Mouse (Mus musculus) kidney, postnatal 4 days (tissue): ENCODE measurements around the gene C1ql4.
A peak's percentile ranks its signal among the peaks of the same experiment; 100 is the strongest.

ENCODE experiments used
- DNase-seq, 2 experiments: peaks; one replicate each; pipeline ENCODE4 v3.0.0; 2021; ENCODE audit warnings: mixed read lengths in 2 of 2

C1ql4 gene

GRCm38 (mm10) chr15:99087253-99088075, at the start of gene C1ql4:
C1ql4 (minus strand) TSS chr15:99087817.
- DNase-seq, result peak; percentile 68 to 74

- DNase-seq, result peak; percentile 16 to 29
Measured at GRCm38 (mm10) chr15:99129956-99130910, 42.6 kb upstream of the C1ql4 start.

DNA sequence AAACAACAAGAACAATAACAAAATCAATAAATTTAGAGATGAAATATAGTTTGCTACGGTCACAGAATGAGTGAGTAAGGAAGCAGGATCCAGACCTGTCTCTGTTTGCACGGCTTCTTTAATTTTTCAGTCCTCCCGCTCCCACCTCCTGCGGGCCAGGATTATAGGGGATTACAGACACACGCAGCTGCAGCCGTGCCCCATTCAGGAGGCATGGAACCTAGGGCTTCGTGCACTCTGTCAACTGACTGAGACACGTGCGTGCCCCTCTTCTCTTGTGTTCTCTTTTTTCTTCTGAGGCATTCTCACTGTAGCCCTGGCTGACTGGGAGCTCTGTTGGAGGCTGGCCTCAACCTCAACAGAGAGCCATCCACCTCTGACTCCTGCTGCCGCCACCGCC, 41.8 kb upstream of the C1ql4 start:
- DNase-seq, result no peak

DNA sequence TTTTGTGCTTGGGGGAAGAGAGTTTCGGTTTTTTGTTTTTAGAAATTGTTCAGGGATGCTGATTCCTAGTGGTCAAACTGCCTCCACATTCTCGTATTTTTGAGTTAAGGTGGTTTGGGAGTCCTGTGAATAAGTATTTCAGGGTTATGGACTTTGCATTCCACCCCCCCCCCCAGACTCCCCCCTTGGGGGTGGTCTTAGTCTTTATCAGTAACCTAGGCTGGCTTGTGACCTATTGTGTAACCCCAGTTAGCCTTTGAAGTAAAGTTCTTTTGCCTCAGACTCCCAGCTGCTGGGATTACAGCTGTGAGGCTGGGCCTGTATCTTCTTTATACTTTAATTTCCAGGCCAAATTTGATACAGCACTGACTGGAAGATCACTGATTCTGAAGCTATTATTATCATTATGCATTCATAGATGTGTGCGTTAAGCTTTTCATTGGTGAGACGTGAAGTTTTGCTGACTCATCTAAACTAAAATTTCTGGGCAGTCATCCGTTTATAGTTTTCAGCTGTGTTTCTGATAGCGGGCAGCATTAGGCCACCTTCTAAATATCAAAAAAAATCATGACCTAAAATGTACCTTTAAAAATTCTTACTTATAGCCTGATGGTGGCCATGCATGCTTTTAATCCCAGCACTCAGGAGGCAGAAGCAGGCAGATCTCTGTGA, 40.4 kb upstream of the C1ql4 start:
- no peak for DNase-seq

GRCm38 (mm10) chr15:99126816-99127365, 39.3 kb upstream of the C1ql4 start:
- peak in 1 of 2 experiments; percentile 49 for DNase-seq

GRCm38 (mm10) chr15:99126081-99126815, 38.6 kb upstream of the C1ql4 start:
- DNase-seq, result peak; percentile 96 to 97

- DNase-seq, result no peak
Measured at GRCm38 (mm10) chr15:99125711-99126080, 38.1 kb upstream of the C1ql4 start, which contains the start of gene Spats2. Spats2 (plus strand) TSS chr15:99125916.

GRCm38 (mm10) chr15:99122642-99123041, 35.0 kb upstream of the C1ql4 start:
- no peak for DNase-seq

DNA sequence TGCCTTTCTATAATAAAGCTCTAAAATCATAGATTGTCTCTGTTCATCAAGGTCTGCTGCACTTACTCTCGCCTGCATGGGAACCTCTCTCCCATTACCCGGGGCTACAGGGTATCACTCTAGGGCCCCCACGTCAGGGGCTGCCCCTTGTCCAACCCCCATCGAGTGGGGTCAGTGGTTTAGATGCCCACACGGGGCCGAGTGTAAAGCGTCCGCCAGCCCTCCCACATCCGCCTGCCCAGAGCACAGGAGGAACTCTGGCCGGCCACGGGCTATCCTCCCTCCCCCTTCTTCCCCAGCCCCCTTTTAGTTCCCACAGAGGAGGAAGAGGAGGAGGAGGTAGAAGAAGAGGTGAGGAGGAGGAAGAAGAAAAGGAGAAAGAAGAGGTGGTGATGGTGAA, 33.2 kb upstream of the C1ql4 start:
- peak in 1 of 2 experiments; percentile 24 for DNase-seq

GRCm38 (mm10) chr15:99116539-99116938, 28.9 kb upstream of the C1ql4 start:
- DNase-seq, result peak; percentile 19 to 26

- no peak for DNase-seq
Measured at GRCm38 (mm10) chr15:99115065-99115423, 27.4 kb upstream of the C1ql4 start.

DNA sequence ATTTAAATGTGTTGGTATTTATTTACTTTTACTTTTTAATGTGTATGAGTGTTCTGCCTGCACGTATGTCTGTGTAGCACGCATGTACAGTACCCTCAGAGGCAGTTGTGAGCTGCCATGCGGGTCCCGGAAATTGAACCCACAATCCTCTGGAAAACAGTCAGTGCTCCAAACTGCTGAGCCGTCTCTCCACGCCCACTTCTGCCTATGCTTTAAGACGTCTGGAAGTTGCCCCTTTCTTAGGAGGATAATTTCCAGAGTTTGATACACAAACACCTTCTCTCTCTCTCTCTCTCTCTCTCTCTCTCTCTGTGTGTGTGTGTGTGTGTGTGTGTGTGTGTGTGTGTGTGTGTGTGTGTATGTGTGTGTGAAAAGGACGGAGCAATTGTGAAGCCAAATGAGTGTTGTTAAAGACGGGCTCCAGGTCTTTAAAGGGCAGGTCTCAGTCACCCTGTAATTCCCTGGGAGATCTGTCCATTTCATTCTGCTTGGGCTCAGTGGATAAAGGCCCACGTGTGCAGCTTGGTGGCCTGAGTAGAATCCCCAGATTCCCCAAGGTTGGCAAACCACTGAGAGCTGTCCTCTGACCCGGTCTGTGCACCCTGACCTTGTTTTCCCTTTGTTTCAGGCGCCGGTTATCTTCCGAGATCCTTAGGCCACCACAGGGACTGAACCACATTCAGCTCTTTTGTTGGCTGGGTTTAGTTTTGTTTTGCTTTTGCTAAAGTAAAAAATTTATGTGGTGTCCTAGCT, 26.9 kb upstream of the C1ql4 start:
- no peak for DNase-seq

DNA sequence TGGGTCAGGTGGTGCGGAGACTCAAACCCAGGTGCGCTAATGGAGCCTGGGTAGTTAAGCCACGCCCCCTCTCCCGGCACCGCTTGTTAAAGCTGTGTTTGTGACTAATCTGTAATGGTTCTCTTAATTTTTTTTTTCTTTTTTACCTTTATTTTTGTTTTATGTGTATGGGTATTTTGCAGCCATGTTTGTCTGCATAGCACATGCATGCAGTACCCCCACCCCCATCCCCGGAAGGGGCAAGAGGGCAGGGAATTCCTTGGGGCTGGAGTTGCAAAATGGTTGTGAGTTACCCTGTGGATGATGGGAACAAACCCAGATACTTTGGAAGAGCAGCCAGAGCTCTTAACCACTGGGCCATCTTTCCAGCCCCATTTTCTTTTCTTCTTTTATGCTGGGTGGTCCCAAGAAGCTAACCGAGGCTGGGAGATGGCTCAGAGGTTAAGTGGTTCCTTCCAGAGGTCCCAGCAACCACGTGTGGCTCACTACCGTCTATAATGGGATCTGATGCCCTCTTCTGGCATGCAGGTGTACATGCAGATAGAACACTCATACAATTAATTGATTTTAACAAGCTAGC, 25.9 kb upstream of the C1ql4 start:
- peak in 1 of 2 experiments; percentile 51 for DNase-seq

GRCm38 (mm10) chr15:99112843-99113395, 25.3 kb upstream of the C1ql4 start:
- DNase-seq, result no peak

- no peak for DNase-seq
Measured at GRCm38 (mm10) chr15:99111809-99112208, 24.2 kb upstream of the C1ql4 start.

- DNase-seq, result no peak
Measured at GRCm38 (mm10) chr15:99111139-99111538, 23.5 kb upstream of the C1ql4 start.

DNA sequence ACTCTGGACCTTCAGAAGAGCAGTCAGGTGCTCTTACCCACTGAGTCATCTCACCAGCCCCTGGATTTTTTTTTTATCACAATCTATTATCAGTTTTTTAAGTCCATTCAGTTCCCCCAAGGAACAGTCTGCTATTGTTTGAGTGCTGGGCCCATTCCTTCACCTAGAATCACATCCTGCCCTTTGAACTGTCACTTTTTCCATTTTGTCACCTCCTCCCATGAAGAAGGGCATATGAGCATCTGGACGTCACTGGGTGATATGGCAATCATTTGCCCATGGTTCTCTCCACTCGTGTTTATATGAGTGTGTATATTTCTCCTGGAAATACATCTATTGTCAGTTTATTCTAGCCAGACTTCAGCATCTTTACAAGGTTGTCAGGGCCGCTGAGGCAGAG, 20.2 kb upstream of the C1ql4 start:
- no peak for DNase-seq

- DNase-seq, result peak in 1 of 2 experiments; percentile 33
Measured at GRCm38 (mm10) chr15:99105238-99105637, 17.6 kb upstream of the C1ql4 start.

DNA sequence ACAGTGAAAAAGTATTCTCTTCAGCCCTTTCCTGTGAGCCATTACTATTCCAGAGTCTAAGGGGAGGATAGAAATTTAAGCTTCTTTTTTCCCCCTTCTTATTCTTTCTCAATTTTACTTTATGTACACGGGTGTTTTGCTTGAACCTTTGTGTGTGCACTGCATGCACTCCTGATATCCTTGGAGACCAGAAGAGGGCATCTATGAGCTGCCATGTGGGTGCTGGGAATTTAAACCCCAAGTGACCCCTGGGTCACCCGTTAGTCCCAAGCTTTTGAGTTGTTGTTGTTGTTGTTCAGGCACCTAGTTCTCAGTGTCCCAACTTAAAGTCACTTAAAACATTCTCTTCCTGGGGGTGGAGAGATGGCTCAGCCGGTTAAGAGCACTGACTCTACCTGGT, 12.4 kb upstream of the C1ql4 start:
- DNase-seq, result no peak

GRCm38 (mm10) chr15:99099139-99099556, 11.5 kb upstream of the C1ql4 start:
- DNase-seq, result peak; percentile 84 to 91
